Mouse (Mus musculus) megakaryocyte, embryonic 14.5 days (primary cell): ENCODE measurements at regions not wholly inside any gene's neighbourhood (a gene's known extent, or its start where the extent isn't known, plus 50 kb on each side); places are given as distances from the start of the nearest gene placed in this dataset.

Experiments used
- FLI1 ChIP-seq: IDR thresholded peaks from 2 replicates; pipeline ENCODE4 v1.6.1; 2012; ENCODE audit warnings: low read length, inconsistent platforms, mixed read lengths
- GATA1 ChIP-seq: IDR thresholded peaks from 3 replicates; pipeline ENCODE4 v1.6.1; 2012; ENCODE audit warnings: mixed read lengths, low read length, inconsistent platforms, borderline replicate concordance

DNA sequence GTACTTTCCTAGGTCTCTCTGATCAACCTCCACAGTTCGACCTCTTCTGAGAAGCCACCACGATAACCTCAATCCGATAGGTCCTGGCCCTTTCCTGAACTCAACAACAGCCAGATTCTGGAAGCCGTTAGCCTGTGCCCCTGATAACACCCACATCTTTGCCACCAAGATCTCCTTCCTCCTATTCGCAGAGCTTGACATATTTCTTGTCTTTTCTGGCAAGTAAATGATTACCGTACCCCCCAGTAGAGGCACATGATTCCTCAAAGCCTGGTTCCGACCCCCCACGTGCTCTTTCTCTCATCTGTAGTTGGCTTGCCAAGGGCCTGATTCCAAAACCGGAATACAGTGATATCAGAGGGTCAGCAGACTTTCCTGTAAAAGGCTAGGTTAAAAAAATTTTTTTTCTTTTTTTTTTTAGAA is 96.9 kb downstream of the 1700020N01Rik start:
- TF ChIP-seq FLI1, result no peak
- no peak for TF ChIP-seq GATA1
